8 mouse cellular contexts compared by ENCODE assay signal in genomic region chrX:20425839-20426449, GRCm38 (mm10). TPM values are rescaled to one million over a fixed set of nuclear protein-coding genes. Genes with fewer than 3 reads are reported as not detected.
DNase-seq lines count a peak whose midpoint lies in the region; ATAC-seq and TF ChIP-seq lines count a peak whose summit lies in the region.

No protein-coding gene starts in this region.

- DNase-seq in adrenal gland, adult 2 months, result peak; percentile 64
- DNase-seq in embryo, embryonic 11 days, result peak; percentile 44
- peak; percentile 26 for DNase-seq in lung, postnatal 0 days (ENCODE audit: low spot score)
- DNase-seq in ovary, adult 18-20 months (ENCODE audit: low spot score), result peak; percentile 15
- peak; percentile 25 for DNase-seq in thymus, postnatal 25 days

- peak overlapping the region; percentile 76 for H3K9ac ChIP-seq in heart, embryonic 11.5 days (ENCODE audit: low read depth, low read length)
- peak overlapping the region; percentile 69 for H3K9ac ChIP-seq in kidney, embryonic 14.5 days (ENCODE audit: low read depth, low read length)
- peak overlapping the region; percentile 55 for H3K9ac ChIP-seq in lung, postnatal 0 days (replicated peaks; ENCODE audit: low read depth)

- H3K4me3 ChIP-seq in heart, embryonic 11.5 days (ENCODE audit: low read depth, low read length), result peak overlapping the region; percentile 65
- peak overlapping the region; percentile 61 for H3K4me3 ChIP-seq in kidney, embryonic 14.5 days (ENCODE audit: low read length)
- peak overlapping the region; percentile 62 for H3K4me3 ChIP-seq in lung, postnatal 0 days (ENCODE audit: low read depth, low read length)

- TF ChIP-seq EP300 in lung, postnatal 0 days (IDR thresholded peaks at IDR 0.05), result no peak

- 19% methylated on average over 42 of the region's 51 CpGs for WGBS in heart, embryonic 11.5 days (ENCODE audit: insufficient replicate concordance)
- 29% methylated on average over 43 of the region's 51 CpGs for WGBS in kidney, embryonic 14.5 days
- 25% methylated on average over 15 of the region's 51 CpGs for WGBS in lung, postnatal 0 days

- no peaks in the 10 kb centered on the region for H3K36me3 ChIP-seq in heart, embryonic 11.5 days (ENCODE audit: control insufficient read depth, insufficient read depth, low read length)
- no peaks in the 10 kb centered on the region; the same call in 1 of the 2 replicates for H3K36me3 ChIP-seq in kidney, embryonic 14.5 days (ENCODE audit: control insufficient read depth, insufficient read depth, low read length)
- H3K36me3 ChIP-seq in lung, postnatal 0 days (ENCODE audit: insufficient read depth, low read length), result no peaks in the 10 kb centered on the region

- no peaks in the 10 kb centered on the region for H3K27me3 ChIP-seq in heart, embryonic 11.5 days (ENCODE audit: control insufficient read depth, insufficient read depth, low read length)
- H3K27me3 ChIP-seq in kidney, embryonic 14.5 days (ENCODE audit: control insufficient read depth, insufficient read depth, low read length), result no peaks in the 10 kb centered on the region
- H3K27me3 ChIP-seq in lung, postnatal 0 days (replicated peaks; ENCODE audit: insufficient read depth, low read length), result no peaks in the 10 kb centered on the region

- H3K4me2 ChIP-seq in heart, embryonic 11.5 days, result peak overlapping the region; percentile 63
- H3K4me2 ChIP-seq in kidney, embryonic 14.5 days (replicated peaks; ENCODE audit: low read depth, low read length), result peak overlapping the region; percentile 47
- peak overlapping the region; percentile 63 for H3K4me2 ChIP-seq in lung, postnatal 0 days (replicated peaks; ENCODE audit: low read depth, low read length)

- TF ChIP-seq CTCF in lung, postnatal 0 days (IDR thresholded peaks at IDR 0.05), result peak; percentile 48

- H3K4me1 ChIP-seq in heart, embryonic 11.5 days (ENCODE audit: control insufficient read depth, insufficient read depth, low read length), result no peaks in the 10 kb centered on the region
- H3K4me1 ChIP-seq in kidney, embryonic 14.5 days (ENCODE audit: control insufficient read depth, insufficient read depth, low read length), result no peaks in the 10 kb centered on the region
- H3K4me1 ChIP-seq in lung, postnatal 0 days (ENCODE audit: insufficient read depth, low read depth, low read length), result no peaks in the 10 kb centered on the region

- peak overlapping the region; percentile 89 for H3K27ac ChIP-seq in heart, embryonic 11.5 days (ENCODE audit: low read depth, low read length)
- peak overlapping the region; percentile 67; the same call in 1 of the 2 replicates for H3K27ac ChIP-seq in kidney, embryonic 14.5 days (ENCODE audit: low read depth, low read length)
- H3K27ac ChIP-seq in lung, postnatal 0 days (ENCODE audit: low read length), result peak overlapping the region; percentile 86

- no peaks in the 10 kb centered on the region for H3K9me3 ChIP-seq in heart, embryonic 11.5 days (replicated peaks; ENCODE audit: control insufficient read depth, low read length)
- no peaks in the 10 kb centered on the region for H3K9me3 ChIP-seq in kidney, embryonic 14.5 days (ENCODE audit: control insufficient read depth, low read length)
- no peaks in the 10 kb centered on the region for H3K9me3 ChIP-seq in lung, postnatal 0 days (ENCODE audit: low read length)

- peak; percentile 21 for ATAC-seq in CD4-positive, CD25-positive, alpha-beta regulatory T cell, adult 4 months
- ATAC-seq in heart, embryonic 11.5 days (replicated peaks; ENCODE audit: insufficient number of reproducible peaks, low FRiP score, low TSS enrichment), result peak; percentile 43
- peak; percentile 73 for ATAC-seq in kidney, embryonic 14.5 days (ENCODE audit: low FRiP score, low TSS enrichment)
- peak; percentile 11 for ATAC-seq in lung, postnatal 0 days

RNA-seq across cellular contexts. Expression of gene Jade3, which starts 0.5 kb away (rescaled TPM):
- 1 to 10 TPM; 1.2 to 1.3 TPM for polyA plus RNA-seq in CD4-positive, CD25-positive, alpha-beta regulatory T cell, adult 4 months (2017; shearing (Covaris generic))
- total RNA-seq in adrenal gland, adult 2 months (2021), result 1 to 10 TPM; 4.0 to 4.6 TPM
- 0.17 and 0.22 TPM in 2 replicates for polyA plus RNA-seq in adrenal gland, adult 2 months (2012; rRNA removed)
- polyA plus RNA-seq in heart, embryonic 11.5 days (2014; fragmentation: Nextera tagmentation; extraction: Ambion mirVana), result 7.2 and 7.6 TPM in 2 replicates
- 6.4 and 12.8 TPM in 2 replicates for polyA plus RNA-seq in kidney, embryonic 14.5 days (2014; fragmentation: Nextera tagmentation; extraction: Ambion mirVana)
- polyA plus RNA-seq in lung, postnatal 0 days (2015; fragmentation: Nextera tagmentation; extraction: Ambion mirVana), result 6.2 and 6.3 TPM in 2 replicates

Comparison
In these comparisons a context has a peak if more than half of its experiments do, and no peak if none do; other contexts are left out.
1. Peak in every context shown above with its lines: DNase-seq, ATAC-seq, H3K4me3 ChIP-seq and H3K27ac ChIP-seq.
2. ATAC-seq: peak in every context shown above with its lines; median percentile 73 in kidney, embryonic 14.5 days; 43 in heart, embryonic 11.5 days; 21 in CD4-positive, CD25-positive, alpha-beta regulatory T cell, adult 4 months; 11 in lung, postnatal 0 days.